Mouse (Mus musculus) left cerebral cortex, postnatal 10 days (tissue): ENCODE measurements around the gene Cmtm6. TPM values are rescaled to one million over a fixed set of nuclear protein-coding genes. Genes with fewer than 3 reads are reported as not detected.
"Not testable (repeated sequence)": the region's sequence is repeated elsewhere in the genome, so short reads cannot be mapped to it uniquely, and the experiment has no call there.

Experiments
- DNase-seq, 2 experiments: peaks; one replicate each; pipeline ENCODE4 v3.0.0; 2021 to 2022; ENCODE audit warnings: low spot score in 2 of 2, mixed read lengths in 1 of 2; ENCODE audit errors: extremely low spot score in 1 of 2
- intact Hi-C: fragments of 180-260 bp; cut with DNase I; formaldehyde crosslinking; loops from one replicate; pipeline ENCODE4 v1.15.1; 2025
- total RNA-seq, 2 experiments: library from RNA; stranded (reverse); gene quantifications; 2 replicates each; pipeline ENCODE4 v1.2.3; 2021

Gene Cmtm6
- total RNA-seq, 2 experiments from 2014 or later = 24.5 to 25.5 TPM

DNA sequence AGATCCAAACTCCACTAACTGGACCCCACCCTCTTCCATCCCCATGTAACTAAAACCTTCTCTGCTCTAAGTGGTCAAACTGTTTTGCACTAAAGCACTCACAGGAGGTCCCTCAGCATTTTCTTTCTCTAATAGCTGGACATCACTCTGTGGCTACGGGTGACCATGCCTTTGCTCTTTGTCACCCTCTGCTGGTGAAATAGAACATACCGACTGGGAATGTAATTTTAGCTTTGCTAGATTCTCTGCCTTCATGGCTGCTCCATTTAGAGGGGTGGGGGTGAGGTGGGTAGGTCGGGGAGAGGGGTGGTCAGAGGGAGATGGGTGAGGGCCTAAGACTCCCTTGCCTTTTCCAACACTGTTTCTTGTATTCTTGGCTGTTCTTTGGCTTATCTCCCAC is 3.6 kb upstream of the Cmtm6 start:
- intact Hi-C loops = loop anchor here (2.0 kb wide), 1 partner anchor 79 kb away; no protein-coding TSS in a partner anchor
- no peak for DNase-seq

DNA sequence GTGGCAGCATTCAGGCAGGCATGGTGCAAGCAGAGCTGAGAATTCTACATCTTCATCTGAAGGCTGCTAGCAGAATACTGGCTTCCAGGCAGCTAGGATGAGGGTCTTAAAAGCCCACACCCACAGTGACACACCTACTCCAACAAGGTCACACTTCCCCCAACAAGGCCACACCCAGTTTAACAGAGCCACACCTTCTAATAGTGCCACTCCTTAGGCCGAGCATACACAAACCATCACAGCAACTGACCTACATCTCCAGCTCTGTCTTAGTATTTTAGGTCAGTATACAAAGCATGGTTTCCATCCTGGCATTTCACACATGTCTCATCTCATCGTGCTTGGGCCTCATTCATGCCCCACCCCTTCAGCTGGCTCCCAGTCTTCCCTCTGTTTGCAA is 2.5 kb upstream of the Cmtm6 start:
- DNase-seq, intact Hi-C loops: not testable (repeated sequence)

GRCm38 (mm10) chr9:114729911-114730805 is 758 bp upstream of the Cmtm6 start:
- intact Hi-C loops = no loop called here
- DNase-seq = no peak

DNA sequence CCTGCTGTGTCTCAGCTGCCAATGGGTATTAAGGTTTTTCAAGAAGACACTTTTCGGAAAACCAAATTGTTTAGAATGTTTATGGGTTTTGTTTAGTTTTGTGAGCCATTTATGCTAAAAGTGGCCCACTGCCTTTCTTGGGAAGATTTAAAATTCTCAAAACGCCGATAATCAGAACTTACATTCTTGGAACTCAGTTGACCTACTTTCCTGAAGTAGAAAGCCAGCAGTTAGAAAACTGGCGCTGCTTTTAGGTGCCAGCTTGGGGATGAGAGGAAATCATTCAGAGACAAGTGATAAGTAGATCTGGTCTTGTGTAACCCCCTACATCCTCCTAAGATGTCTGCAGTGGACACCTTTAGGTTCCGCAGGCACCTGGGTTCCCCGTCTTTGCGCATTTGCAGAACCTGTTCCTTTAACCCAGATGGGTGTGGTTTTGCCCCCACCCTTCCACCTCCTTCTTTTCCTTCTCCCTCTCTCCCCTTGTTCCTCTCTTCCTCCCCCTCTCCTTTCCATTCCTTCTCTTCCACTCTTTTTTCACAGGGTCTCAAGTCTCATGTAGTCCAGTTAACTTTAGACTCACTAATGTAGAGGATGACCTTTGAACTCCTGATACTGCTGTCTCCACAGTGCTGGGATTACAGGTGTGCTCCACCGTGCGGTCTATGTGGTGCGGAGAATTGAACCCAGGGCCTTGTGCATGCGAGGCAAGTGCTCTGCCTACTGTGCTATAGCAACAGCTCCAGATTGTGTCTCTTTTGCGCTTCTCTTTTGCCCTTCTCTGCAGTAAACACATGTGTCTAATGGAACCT is 1.2 kb downstream of the Cmtm6 start:
- intact Hi-C loops = no loop called here
- DNase-seq = no peak

- no peak for DNase-seq
- intact Hi-C loops = no loop called here
Observed at GRCm38 (mm10) chr9:114733238-114733637, 2.3 kb downstream of the Cmtm6 start.

DNA sequence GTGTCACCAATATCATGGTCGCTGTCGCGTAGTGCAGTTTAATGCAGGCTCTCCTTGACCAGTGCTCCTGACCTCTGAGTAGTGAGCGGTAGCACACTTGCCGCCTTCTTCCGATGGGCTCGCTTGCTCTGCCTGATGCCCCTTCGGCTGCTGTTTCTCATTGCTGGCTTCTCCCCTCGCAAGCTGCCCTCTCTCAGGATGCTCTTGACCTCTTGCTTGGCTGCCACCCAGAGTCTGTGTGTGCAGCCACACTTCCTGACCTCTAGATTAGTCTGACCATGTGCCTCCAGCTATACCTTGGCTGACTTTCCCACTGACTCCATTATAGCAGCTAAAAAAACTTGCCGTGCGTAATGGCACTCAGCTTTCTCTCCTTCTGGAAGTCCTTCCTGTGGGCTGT is 5.5 kb downstream of the Cmtm6 start:
- peak in 1 of 2 experiments; percentile 40 for DNase-seq
- intact Hi-C loops = no loop called here

GRCm38 (mm10) chr9:114740336-114740735 is 9.4 kb downstream of the Cmtm6 start:
- DNase-seq = no peak
- intact Hi-C loops = no loop called here

DNA sequence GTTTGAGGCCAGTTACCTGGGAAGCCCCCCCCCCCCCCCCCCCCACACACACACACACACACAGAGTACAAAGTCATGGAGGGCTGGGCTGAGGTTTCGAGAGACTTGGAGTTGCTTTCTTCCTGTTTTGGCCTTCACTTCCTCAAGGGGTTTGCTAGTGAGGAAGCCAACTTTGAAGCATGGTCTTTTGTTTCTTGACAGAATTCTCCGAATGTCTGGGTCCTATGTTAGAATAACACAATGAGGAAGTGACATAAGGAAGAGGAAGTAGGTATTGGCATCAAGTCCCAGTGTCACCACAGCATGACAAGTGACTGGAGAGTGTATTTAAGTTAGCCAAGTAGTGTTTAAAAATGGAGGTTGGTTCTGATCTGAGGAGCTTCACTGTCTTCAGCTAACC is 11.8 kb downstream of the Cmtm6 start:
- intact Hi-C loops = no loop called here
- DNase-seq = no peak

DNA sequence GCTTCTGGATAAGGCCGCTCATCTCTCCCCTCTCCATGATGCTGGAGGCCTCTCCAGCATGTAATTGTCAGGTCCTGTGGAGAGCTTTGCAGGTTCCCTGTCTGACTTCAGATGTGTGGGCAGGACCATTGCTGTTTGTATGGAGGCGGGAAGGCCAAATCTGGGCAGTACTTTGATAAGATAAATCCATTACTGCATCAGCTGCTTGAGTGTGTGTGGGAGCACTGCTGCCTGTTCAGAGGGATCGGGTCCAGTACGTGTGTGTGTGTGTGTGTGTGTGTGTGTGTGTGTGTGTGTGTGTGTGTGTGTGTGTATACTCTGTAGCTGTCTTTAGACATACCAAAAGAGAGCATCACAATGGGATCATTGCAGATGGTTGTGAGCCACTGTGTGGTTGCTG is 14.2 kb downstream of the Cmtm6 start:
- no peak for DNase-seq
- intact Hi-C loops = no loop called here

- DNase-seq = no peak
Observed at GRCm38 (mm10) chr9:114745654-114746053, 14.7 kb downstream of the Cmtm6 start.

GRCm38 (mm10) chr9:114747012-114747411 is 16.1 kb downstream of the Cmtm6 start:
- DNase-seq = no peak
- intact Hi-C loops = no loop called here

More at GRCm38 (mm10) chr9:114745654-114746053, 14.7 kb downstream of the Cmtm6 start:
- intact Hi-C loops = no loop called here

GRCm38 (mm10) chr9:114747466-114747865 is 16.6 kb downstream of the Cmtm6 start:
- intact Hi-C loops = no loop called here
- DNase-seq = no peak

GRCm38 (mm10) chr9:114751582-114751981 is 20.7 kb downstream of the Cmtm6 start:
- DNase-seq = no peak
- intact Hi-C loops = no loop called here

GRCm38 (mm10) chr9:114752311-114752710 is 21.4 kb downstream of the Cmtm6 start:
- DNase-seq = no peak
- intact Hi-C loops = no loop called here

DNA sequence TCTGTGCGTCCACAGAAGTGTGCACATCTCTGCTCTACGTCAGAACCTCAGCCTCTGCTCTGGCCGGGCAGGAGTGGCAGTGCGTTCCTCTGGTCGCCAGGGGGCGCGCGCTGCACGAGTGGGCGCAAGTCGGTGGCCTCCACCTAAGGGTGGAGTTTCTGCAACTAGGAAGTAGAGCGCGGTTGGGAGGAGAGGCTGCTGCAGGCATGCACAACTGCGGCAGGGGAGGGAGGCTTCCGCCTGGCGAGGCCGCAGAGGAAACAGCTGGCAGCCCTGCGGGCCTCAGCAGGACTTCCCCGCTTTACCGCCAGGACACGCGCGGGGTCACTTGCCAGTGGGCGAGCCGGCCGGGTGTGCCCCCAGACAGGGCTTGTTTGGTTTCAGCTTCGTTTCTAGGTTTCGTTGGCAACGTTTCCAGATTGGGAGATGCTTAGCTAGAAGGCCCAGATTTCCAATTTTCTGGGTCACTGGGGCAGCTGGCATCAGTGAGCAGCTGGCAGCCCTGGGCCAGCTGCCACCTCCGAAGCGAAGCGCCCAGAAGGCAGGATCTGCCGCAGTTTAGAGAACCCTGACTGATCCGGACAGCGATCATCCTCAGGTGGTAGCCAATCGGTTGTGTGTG is 22.1 kb downstream of the Cmtm6 start:
- peak; percentile 85 to 93 for DNase-seq

GRCm38 (mm10) chr9:114758272-114758671 is 27.4 kb downstream of the Cmtm6 start:
- no peak for DNase-seq
- intact Hi-C loops = no loop called here

More for the DNA sequence above, 22.1 kb downstream of the Cmtm6 start:
- intact Hi-C loops = no loop called here

DNA sequence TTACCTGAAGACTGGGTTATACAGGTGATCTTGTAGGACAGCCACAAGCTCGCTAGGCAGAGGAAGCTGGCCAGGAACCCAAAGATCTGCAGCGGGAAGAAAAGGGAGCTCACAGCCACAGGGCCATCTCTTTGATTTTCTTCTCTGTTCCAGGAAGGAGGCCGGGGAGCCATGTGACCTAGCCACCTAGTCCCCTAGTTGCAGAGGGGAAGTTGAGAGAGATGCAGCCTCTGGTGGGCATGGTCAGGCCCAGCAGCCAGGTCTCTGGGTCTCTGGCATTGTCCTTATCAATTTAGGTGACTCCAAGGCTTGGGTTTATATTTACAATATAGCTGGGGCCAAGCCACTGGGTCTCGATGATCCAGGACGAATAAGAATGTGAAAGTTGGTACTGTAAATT is 27.9 kb downstream of the Cmtm6 start:
- DNase-seq = no peak
- intact Hi-C loops = no loop called here

GRCm38 (mm10) chr9:114759886-114760285 is 29.0 kb downstream of the Cmtm6 start:
- intact Hi-C loops = no loop called here
- DNase-seq = no peak

- no peak for DNase-seq
- intact Hi-C loops = no loop called here
Observed at GRCm38 (mm10) chr9:114760353-114760752, 29.4 kb downstream of the Cmtm6 start.
